Mouse (Mus musculus) lung, adult 18-20 months (tissue): ENCODE results near the gene Fam160a1.

Experiments
- DNase-seq, 2 experiments: peaks; one replicate each; pipeline ENCODE4 v3.0.0; 2022; ENCODE audit warnings: mixed read lengths in 2 of 2

The Fam160a1 gene

DNA sequence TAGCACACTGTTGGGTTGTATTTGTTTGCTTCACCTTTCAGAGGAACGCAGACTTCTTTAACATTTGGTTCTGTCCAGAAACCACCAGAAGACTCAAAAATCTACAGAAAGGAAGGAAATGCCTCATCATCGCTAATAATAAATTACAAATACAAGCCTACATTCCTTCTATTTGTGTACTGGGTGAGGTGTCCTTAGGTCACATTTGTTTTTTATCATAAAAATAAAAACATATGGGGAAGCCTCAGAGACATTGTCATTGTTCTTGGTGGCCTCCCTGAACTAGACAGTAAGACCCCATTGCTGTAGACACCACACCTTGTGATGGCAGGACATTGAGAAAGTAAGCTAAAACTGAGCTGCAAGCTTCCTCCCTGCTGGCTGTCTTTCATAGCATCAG, at the start of gene Fam160a1:
TSS of gene Fam160a1 (minus strand) at position 101 of the 400 bp plus-strand sequence.
- DNase-seq: no peak

GRCm38 (mm10) chr3:85863996-85864395, 46.9 kb upstream of the Fam160a1 start:
- DNase-seq: no peak

- no peak for DNase-seq
Measured at GRCm38 (mm10) chr3:85862886-85863285, 45.8 kb upstream of the Fam160a1 start.

DNA sequence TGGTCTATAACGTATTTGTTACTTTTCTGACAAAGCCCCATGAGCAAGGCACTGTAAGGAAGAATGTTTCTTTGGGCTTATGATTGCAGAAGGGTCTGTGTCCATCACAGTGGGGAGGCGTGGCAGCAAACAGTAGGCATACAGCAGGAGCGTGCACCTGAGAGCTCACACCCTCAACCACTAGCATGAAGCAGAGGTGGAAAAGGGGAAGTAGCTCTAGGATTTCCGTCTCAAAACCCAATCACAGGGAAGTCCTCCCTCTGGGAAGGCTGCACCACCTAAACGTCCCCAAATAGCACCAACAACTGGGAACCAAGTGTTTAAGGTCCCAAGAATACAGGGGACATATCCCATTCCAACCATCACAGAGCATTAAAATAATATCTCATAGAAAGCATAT, 43.9 kb upstream of the Fam160a1 start:
- DNase-seq: no peak

DNA sequence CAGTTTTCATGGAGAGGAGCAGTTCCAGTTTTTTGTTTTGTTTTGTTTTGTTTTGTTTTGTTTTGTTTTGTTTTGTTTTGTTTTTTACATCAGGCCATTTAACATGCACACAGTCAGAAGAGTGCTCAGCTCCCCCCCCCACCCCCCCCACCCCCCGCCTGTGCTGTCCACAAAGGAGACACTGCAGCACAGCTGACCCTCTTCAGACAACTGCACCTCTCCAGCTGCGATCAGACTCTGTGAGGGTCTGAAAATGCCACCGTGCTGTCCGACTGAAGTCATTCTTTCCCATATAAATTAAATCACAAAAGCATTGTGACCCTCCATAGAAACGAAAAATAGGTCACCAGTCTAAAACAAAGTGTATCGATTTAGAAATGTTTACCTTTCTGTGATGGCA, 42.2 kb upstream of the Fam160a1 start:
- DNase-seq: no peak

DNA sequence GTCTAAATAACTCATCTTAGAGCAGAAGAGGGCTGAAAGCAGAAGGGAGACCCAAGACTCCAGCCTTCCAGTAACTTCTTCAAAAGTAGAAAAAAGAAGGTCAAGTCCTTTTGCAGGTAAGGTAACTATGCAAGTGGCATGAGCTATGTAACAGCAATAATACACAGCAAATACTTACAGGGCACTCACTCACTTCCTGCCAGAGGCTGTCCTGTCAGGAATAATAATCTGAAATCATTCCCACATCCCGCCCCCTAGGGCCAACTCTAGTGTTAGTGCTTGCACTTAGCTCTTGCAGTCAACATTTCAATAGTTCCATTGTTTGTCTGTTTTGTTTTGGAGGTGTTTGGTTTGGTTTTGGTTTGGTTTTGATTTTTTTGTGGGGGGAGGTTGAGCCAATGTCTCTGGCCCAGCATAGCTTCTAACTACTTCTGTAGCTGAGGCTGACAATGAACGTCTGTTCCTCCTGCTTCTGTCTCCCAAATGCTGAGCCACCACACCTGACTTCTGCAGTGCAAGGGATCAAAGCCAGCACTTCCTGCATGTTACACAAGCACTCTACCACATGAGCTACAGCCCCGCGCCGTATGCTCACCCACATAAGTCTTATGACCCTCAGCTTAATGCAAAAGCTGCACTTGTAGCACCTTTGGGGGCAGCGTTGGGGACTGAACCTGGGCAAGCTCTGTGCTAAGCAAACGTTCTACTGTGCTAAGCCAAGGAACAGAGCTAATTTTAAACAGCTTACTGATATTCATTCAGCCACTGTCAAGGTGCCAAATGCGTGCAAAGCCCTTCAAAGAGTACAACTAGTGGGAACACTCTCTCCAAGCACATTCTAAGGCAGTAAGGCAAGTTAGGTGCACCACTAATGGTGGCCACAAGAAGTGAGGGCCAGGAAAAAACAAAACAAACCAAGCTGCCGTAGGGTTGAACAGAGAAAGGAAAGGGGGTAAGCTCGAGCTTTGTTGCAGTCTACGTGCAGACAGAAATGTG, 41.3 kb upstream of the Fam160a1 start:
- DNase-seq: peak; percentile 67 to 75

DNA sequence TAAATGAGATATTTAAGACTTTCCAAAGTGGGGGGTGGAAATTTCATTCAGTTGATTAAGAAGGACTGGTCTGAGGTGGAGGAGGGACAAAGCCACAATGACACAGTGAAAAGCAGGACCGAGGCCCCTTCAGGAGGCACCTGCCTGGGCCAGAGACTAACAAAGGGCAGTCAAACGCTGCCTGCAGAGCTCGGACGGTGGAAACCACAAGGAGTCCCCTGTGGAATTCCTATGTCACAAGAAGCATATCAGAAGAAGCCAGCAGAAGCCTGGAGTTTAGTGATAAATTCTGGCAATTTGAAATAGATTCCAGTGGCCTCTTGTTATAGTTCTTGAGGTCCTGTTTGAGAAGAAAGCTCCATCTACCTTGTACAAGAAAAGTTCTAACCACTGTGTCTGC, 40.0 kb upstream of the Fam160a1 start:
- DNase-seq: no peak

- no peak for DNase-seq
Measured at GRCm38 (mm10) chr3:85855947-85856346, 38.9 kb upstream of the Fam160a1 start.

DNA sequence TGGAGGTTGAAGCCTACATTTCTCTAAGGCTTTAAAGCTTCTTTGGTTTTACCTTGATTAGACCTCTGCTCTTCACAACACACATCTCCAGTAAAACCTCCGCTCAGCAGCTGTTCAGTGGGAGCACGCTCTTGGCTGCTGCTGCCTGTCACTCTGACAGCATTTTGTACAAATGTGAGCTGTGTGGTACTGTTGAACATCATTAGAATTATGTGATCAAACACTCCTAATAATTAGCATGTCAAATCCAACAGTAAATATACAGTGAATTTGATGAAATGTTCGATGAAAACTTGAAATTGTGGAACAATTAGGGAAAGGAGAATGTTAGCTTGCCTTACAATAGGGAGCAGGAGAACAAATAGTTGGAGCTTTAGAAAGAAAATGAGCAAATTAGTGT, 38.0 kb upstream of the Fam160a1 start:
- DNase-seq: no peak

DNA sequence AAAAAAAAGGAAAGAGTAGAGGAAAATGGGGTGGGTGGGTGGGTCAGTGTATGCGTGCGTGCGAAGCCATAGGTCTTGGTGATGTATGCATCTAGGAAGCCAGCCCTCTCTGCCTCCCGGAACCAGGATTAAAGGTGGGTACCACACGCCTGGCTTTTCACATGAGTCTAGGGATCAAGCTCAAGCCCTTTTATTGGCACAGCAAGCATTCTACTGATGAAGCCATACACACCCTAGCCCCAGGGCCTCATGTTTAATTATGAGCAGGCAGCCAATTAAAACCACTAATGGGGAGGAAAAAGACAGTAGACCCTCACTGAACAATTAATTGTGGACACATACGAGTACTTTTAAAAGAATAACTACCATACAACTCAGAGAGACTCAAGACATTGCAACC, 37.1 kb upstream of the Fam160a1 start:
- no peak for DNase-seq

DNA sequence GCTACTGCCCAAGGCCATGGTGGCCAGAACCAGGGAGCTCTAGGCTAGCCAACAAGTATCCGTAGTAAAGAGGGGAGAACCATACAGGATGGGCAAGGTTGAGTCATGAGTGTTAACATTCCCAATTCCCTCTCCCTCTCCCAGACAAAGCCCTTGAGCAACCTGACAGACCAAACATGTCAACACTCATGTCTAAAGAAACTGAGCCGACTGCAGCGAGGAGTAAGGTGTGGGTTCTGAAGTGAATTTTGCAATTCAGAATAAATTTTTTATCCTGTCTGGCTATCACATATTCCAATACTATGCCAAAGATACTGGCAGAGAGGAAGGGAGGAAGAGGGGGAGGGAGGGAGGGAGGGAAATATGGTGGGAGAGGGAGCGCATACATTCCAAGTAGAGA, 36.6 kb upstream of the Fam160a1 start:
- no peak for DNase-seq

- DNase-seq: no peak
Measured at GRCm38 (mm10) chr3:85850079-85850478, 33.0 kb upstream of the Fam160a1 start.

- DNase-seq: no peak
Measured at GRCm38 (mm10) chr3:85846316-85846715, 29.2 kb upstream of the Fam160a1 start.

DNA sequence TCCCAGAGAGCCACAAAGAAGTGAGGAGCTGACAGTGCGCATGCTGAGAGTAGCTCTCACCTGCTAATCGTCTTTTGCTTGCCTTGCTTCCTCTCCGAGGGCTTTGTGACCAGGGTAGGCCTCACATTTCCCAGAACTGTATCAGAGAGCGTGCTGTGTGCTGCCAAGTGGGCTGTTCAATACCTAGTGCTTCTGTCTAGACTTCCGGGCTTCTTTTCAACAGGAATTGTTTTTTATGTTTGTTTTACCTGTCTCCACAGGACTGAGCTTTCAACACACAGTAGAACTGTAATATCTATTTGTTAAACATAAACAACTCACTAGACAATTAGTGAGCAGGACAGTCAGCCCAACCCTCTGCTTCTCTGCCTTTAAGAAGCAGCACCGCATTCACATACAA, 28.2 kb upstream of the Fam160a1 start:
- no peak for DNase-seq

- peak in 1 of 2 experiments; percentile 29 for DNase-seq
Measured at GRCm38 (mm10) chr3:85842881-85843218, 25.8 kb upstream of the Fam160a1 start.

- no peak for DNase-seq
Measured at GRCm38 (mm10) chr3:85842177-85842880, 25.2 kb upstream of the Fam160a1 start.

DNA sequence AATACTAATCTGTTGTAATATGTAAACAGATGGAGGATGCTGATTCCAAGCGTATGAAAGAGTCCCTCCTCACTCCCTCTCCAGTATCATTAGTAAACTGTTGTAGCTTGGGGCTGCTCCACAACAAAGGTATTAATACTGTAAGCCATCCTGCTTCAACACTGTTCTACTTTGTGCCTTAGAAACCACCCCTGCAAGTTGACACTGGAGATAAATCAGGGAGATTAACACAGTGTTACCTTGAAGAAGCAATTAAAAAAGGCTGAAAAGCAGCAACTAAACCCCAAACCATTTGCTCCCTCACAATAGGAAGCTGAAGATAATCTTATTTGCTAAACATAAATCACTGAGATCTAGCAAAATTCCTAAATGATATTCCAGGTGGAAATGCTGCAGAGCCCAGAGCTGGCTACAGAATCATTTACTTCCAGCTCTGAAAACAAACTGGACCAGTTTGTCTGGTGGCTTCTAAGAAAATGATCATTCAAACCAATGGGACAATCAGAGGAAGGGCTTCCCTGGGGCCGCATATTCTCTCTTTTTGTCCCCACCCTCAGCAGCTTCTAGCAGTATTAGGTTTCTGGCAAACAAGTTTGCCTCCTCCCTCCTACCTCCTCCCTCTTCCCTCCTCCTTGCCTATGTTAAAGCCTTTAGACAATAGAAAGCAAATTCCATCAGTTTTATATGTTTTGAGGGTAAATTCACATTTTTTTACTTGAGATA, 24.5 kb upstream of the Fam160a1 start:
- no peak for DNase-seq

GRCm38 (mm10) chr3:85833627-85834026, 16.5 kb upstream of the Fam160a1 start:
- DNase-seq: no peak

DNA sequence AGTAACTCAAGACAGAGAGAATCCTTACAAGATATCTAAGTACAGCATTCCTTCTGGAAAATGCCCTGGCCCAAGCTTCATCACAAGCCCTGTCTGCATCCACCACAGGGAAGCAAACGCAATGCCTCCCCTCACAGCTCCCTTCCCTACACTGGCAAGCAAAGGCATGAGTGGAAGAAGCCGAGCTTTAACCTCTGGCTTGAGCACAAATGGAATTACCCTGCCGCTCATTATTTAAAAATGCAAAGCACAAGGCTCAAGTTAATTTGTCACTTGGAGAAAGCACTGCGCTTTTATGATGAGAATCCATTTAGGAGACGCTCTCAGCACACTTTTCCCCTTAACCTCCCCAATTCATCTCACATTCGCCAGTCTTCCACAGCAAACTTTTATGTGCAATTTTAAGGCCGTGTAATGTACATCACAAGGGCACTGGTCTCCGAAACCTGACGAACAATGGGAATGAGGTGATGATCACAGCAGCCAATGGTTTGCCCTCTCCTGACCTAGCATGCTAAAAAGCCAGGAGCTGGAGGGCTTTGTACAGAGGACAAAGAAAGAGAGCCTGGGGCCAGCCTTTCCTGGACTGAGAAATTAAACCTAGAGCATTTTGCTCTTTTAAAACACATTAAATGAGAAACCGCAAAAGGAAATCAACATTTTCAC, 15.5 kb upstream of the Fam160a1 start:
- no peak for DNase-seq

DNA sequence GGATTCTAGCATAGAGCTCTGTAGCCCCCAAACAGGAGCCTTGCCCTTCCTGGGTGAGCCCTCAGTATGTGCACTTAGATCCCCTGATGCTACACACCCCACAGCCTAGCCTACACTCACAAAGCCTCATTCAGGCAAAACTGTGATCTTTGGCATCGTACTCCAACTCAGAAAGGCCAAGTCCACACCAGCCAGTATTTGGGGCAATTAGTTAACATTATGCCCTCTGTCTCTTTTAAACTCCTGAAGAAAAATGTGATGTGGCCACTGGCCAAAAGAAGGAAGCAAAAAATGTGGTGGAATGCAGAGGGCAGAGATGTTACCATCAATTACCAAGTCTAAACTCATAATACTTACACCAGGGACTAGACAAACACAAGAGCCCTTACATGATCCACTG, 14.7 kb upstream of the Fam160a1 start:
- no peak for DNase-seq

GRCm38 (mm10) chr3:85829047-85829446, 12.0 kb upstream of the Fam160a1 start:
- peak; percentile 61 to 75 for DNase-seq

GRCm38 (mm10) chr3:85827815-85828214, 10.7 kb upstream of the Fam160a1 start:
- no peak for DNase-seq

DNA sequence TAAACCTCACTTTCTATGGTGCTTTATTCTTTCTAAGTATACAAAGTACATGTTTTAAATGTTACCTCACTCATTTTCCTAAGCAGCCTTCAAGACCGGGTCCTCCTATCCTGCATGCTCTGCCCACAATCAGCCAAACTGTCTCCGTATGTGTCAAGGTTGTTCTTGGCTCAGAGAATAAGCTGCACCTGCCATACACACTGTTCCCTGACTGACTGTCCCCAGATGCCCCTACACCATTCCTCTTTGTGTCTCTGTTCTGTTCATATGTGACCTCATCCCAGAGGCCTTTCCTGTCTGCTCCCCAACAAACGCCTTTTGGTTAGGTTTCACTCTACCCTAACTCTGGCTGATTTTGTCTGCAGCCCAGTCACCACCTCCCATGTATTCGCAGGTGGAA, 10.2 kb upstream of the Fam160a1 start:
- no peak for DNase-seq
